Mouse (Mus musculus): ENCODE measurements at regions not wholly inside any gene's neighbourhood (a gene's known extent, or its start where the extent isn't known, plus 50 kb on each side); places are given as distances from the start of the nearest gene placed in this dataset.

DNA sequence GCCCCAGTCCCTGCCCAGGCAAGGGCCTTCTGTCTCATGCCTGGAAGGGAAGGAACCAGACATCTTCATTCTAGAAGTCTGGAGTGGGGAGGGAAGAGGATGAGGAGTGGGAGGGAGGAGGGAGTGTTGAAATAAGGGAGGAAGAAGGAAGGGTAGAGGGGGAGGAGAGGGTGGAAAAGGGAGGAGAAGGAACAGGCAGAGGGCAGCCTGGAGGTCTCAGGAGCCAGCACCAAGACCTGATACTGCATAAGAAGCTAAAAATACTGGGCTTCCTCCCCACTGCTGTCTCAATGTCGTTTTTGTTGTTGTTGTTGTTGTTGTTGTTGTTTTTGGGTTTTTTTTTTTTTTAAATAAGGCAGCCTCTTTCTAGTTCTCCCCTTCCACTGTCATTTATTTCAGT lies 168.2 kb upstream of the Gm4791 start:
- TF ChIP-seq TCF12 (IDR thresholded peaks at IDR 0.05; ENCODE audit: low read depth, low read length) (no peak), POLR2AphosphoS2 (IDR thresholded peaks at IDR 0.05; ENCODE audit: low read length) (no peak), POLR2A (IDR thresholded peaks at IDR 0.05; ENCODE audit: control insufficient read depth in 1 of 2, insufficient read depth in 1 of 2, low read depth in 1 of 2, low read length in 2 of 2, poor library complexity in 1 of 2) (no peak), POLR2AphosphoS5 (IDR thresholded peaks at IDR 0.05; ENCODE audit: borderline replicate concordance, low read depth, low read length) (no peak), CTCF (IDR thresholded peaks at IDR 0.05 in 2 of 3, conservative IDR thresholded peaks at IDR 0.05 in 1 of 3; ENCODE audit: control insufficient read depth in 1 of 3, insufficient read depth in 1 of 3, low read depth in 2 of 3, low read length in 3 of 3, poor library complexity in 1 of 3, severe bottlenecking in 1 of 3) (no peak), EP300 (IDR thresholded peaks at IDR 0.05; ENCODE audit: low read depth in 1 of 2, low read length in 2 of 2) (no peak)

Measured in MEL (cell line).